Comparison of ENCODE assay signal across 24 mouse cellular contexts in genomic region chr13:102900083-102900420, GRCm38 (mm10).
DNase-seq lines count a peak whose midpoint lies in the region; ATAC-seq and TF ChIP-seq lines count a peak whose summit lies in the region.
"Had no signal": no experiment of that assay in that cellular context is flagged by ENCODE, and none has a peak within 500 bp of the region (broad histone marks: within the 10 kb centered on the region; RNA-seq: fewer than 3 reads in every experiment).

No protein-coding gene starts in this region.

- H3K4me3 ChIP-seq in lung, postnatal 0 days (ENCODE audit: low read depth, low read length), result no peak overlapping the region
- no peak overlapping the region for H3K4me3 ChIP-seq in stomach, postnatal 0 days (ENCODE audit: low read depth, low read length)
- H3K4me3 ChIP-seq: forebrain, embryonic 15.5 days; heart, embryonic 10.5 days; hindbrain, embryonic 10.5 days; hindbrain, embryonic 15.5 days; kidney, embryonic 15.5 days; layer of hippocampus, adult 2 months; limb, embryonic 13.5 days; midbrain, embryonic 12.5 days had no signal

- no peak overlapping the region for H3K9ac ChIP-seq in lung, postnatal 0 days (replicated peaks; ENCODE audit: low read depth)
- no peak overlapping the region for H3K9ac ChIP-seq in stomach, postnatal 0 days (ENCODE audit: low read length)
- H3K9ac ChIP-seq: forebrain, embryonic 15.5 days; hindbrain, embryonic 15.5 days; kidney, embryonic 15.5 days; limb, embryonic 13.5 days; midbrain, embryonic 12.5 days had no signal

- no peaks in the 10 kb centered on the region for H3K36me3 ChIP-seq in lung, postnatal 0 days (ENCODE audit: insufficient read depth, low read length)
- no peaks in the 10 kb centered on the region for H3K36me3 ChIP-seq in stomach, postnatal 0 days (ENCODE audit: control insufficient read depth, insufficient read depth, low read length)
- H3K36me3 ChIP-seq: forebrain, embryonic 15.5 days; heart, embryonic 10.5 days; hindbrain, embryonic 10.5 days; hindbrain, embryonic 15.5 days; kidney, embryonic 15.5 days; limb, embryonic 13.5 days; midbrain, embryonic 12.5 days had no signal

- no peak overlapping the region for H3K4me2 ChIP-seq in lung, postnatal 0 days (replicated peaks; ENCODE audit: low read depth, low read length)
- H3K4me2 ChIP-seq in stomach, postnatal 0 days (replicated peaks; ENCODE audit: low read depth), result no peak overlapping the region
- H3K4me2 ChIP-seq: forebrain, embryonic 15.5 days; hindbrain, embryonic 15.5 days; limb, embryonic 13.5 days; liver, embryonic 11.5 days; midbrain, embryonic 12.5 days had no signal

- peak; percentile 80 for DNase-seq in heart, adult 11 months
- DNase-seq in heart, adult 18-20 months, result no peak
- DNase-seq in lung, postnatal 0 days (ENCODE audit: low spot score), result peak; percentile 35
- DNase-seq in lung, adult 18-20 months, result no peak
- DNase-seq in NIH3T3 (ENCODE audit: low read depth), result peak; percentile 21
- no peak for DNase-seq in stomach, postnatal 0 days (ENCODE audit: low spot score)
- no peak for DNase-seq in embryo, embryonic 9.5 days (ENCODE audit: extremely low spot score)
- DNase-seq: cerebellum, adult 8-10 months; cerebellum, postnatal 25 days; heart, postnatal 10 days; kidney, adult 11 months; kidney, postnatal 36 days; lung, postnatal 36 days; right cerebral cortex, postnatal 14 days; thymus, postnatal 4 days had no signal

- peaks cover 23% of the 10 kb centered on the region; the same call in 1 of the 2 replicates for H3K4me1 ChIP-seq in lung, postnatal 0 days (ENCODE audit: insufficient read depth, low read depth, low read length)
- H3K4me1 ChIP-seq in stomach, postnatal 0 days (replicated peaks; ENCODE audit: control insufficient read depth, insufficient read depth), result peaks cover 9% of the 10 kb centered on the region

- no peaks in the 10 kb centered on the region for H3K9me3 ChIP-seq in lung, postnatal 0 days (ENCODE audit: low read length)
- no peaks in the 10 kb centered on the region for H3K9me3 ChIP-seq in stomach, postnatal 0 days (ENCODE audit: control insufficient read depth, low read length)
- H3K9me3 ChIP-seq: forebrain, embryonic 15.5 days; heart, embryonic 10.5 days; hindbrain, embryonic 10.5 days; hindbrain, embryonic 15.5 days; kidney, embryonic 15.5 days; limb, embryonic 13.5 days; midbrain, embryonic 12.5 days had no signal

- no peak for TF ChIP-seq CTCF in lung, postnatal 0 days (IDR thresholded peaks at IDR 0.05)
- TF ChIP-seq CTCF in stomach, postnatal 0 days (IDR thresholded peaks at IDR 0.05; ENCODE audit: low read depth), result no peak

- WGBS in lung, postnatal 0 days, result 58% methylated on average over 2 of the region's 2 CpGs
- 37% methylated on average over 2 of the region's 2 CpGs for WGBS in stomach, postnatal 0 days

- no peak for ATAC-seq in lung, postnatal 0 days
- no peak for ATAC-seq in stomach, postnatal 0 days (ENCODE audit: low FRiP score, low TSS enrichment)
- ATAC-seq: forebrain, embryonic 15.5 days had no signal

- H3K27me3 ChIP-seq in lung, postnatal 0 days (replicated peaks; ENCODE audit: insufficient read depth, low read length), result no peaks in the 10 kb centered on the region
- no peaks in the 10 kb centered on the region for H3K27me3 ChIP-seq in stomach, postnatal 0 days (ENCODE audit: control insufficient read depth, insufficient read depth, low read length)
- H3K27me3 ChIP-seq: forebrain, embryonic 15.5 days; hindbrain, embryonic 15.5 days; kidney, embryonic 15.5 days; limb, embryonic 13.5 days; midbrain, embryonic 12.5 days had no signal

- no peak overlapping the region for H3K27ac ChIP-seq in lung, postnatal 0 days (ENCODE audit: low read length)
- H3K27ac ChIP-seq in stomach, postnatal 0 days (replicated peaks), result 0 out of 2 replicates have a peak overlapping the region, but pooled peaks have one; percentile 1
- H3K27ac ChIP-seq: forebrain, embryonic 15.5 days; hindbrain, embryonic 10.5 days; hindbrain, embryonic 15.5 days; layer of hippocampus, adult 2 months; limb, embryonic 13.5 days; midbrain, embryonic 12.5 days had no signal

- TF ChIP-seq EP300 in lung, postnatal 0 days (IDR thresholded peaks at IDR 0.05), result no peak
- TF ChIP-seq EP300 in stomach, postnatal 0 days (optimal IDR thresholded peaks at IDR 0.05), result no peak

Comparison
In these comparisons a context has a peak if more than half of its experiments do, and no peak if none do; other contexts are left out.
1. DNase-seq: peak in heart, adult 11 months (single experiment), lung, postnatal 0 days (single experiment) and NIH3T3 (single experiment); none in heart, adult 18-20 months (0 of 2), lung, adult 18-20 months (0 of 2), stomach, postnatal 0 days (single experiment) and embryo, embryonic 9.5 days (single experiment).